Mouse (Mus musculus) midbrain, embryonic 15.5 days (tissue): ENCODE measurements around the gene Lrrc2. TPM values are rescaled to one million over a fixed set of nuclear protein-coding genes. Genes with fewer than 3 reads are reported as not detected.

ENCODE experiments used
- ATAC-seq: fragments of 200-750 bp; cut with Nextera tagmentation; replicated peaks from 2 replicates; pipeline ENCODE4 v1.8.0; 2017; ENCODE audit warnings: moderate TSS enrichment
- H3K27ac ChIP-seq: fragments of 300-500 bp; sonication (generic); 2 replicates; pipeline ENCODE4 v1.5.1; 2015; ENCODE audit warnings: mild to moderate bottlenecking, inconsistent platforms
- H3K27me3 ChIP-seq: fragments of 300-500 bp; sonication (generic); replicated peaks from 2 replicates; pipeline ENCODE4 v1.6.1; 2015; ENCODE audit warnings: inconsistent platforms
- H3K36me3 ChIP-seq: fragments of 300-500 bp; sonication (generic); replicated peaks from 2 replicates; pipeline ENCODE4 v1.6.1; 2015; ENCODE audit warnings: inconsistent platforms
- H3K4me1 ChIP-seq: fragments of 300-500 bp; sonication (generic); 2 replicates; pipeline ENCODE4 v1.6.1; 2015; ENCODE audit warnings: inconsistent platforms
- H3K4me2 ChIP-seq: fragments of 300-500 bp; sonication (generic); 2 replicates; pipeline ENCODE4 v1.6.1; 2015; ENCODE audit warnings: inconsistent platforms, mild to moderate bottlenecking, moderate library complexity
- H3K4me3 ChIP-seq: fragments of 300-500 bp; sonication (generic); 2 replicates; pipeline ENCODE4 v1.5.1; 2015; ENCODE audit warnings: mild to moderate bottlenecking, inconsistent platforms
- H3K9ac ChIP-seq: fragments of 300-500 bp; sonication (generic); 2 replicates; pipeline ENCODE4 v1.6.1; 2015; ENCODE audit warnings: mild to moderate bottlenecking, inconsistent platforms
- H3K9me3 ChIP-seq: fragments of 300-500 bp; sonication (generic); 2 replicates; pipeline ENCODE4 v1.6.1; 2016; ENCODE audit warnings: inconsistent platforms
- WGBS: fragments of 180-500 bp; shearing (Covaris S2); methylation state at CpG from one replicate; pipeline ENCODE4 v1.1.7; 2015; ENCODE audit warnings: mixed read lengths; 5-methylcytosine and 5-hydroxymethylcytosine counted together
- polyA plus RNA-seq: library from polyadenylated mRNA; unstranded; fragments of >200 nt; fragmentation: Nextera tagmentation; extraction: Ambion mirVana; gene quantifications from 2 replicates; pipeline ENCODE4 v1.2.1, GENCODE M21; 2015

Gene Lrrc2
- polyA plus RNA-seq, 1 experiment from 2014 or later, result 1.0 TPM

GRCm38 (mm10) chr9:110979411-110979810 lies 28.1 kb downstream of the Lrrc2 start:
- ATAC-seq, result no peak
- Histone ChIP-seq H3K9ac (no peak overlapping the region), H3K27me3 (no peaks in the 10 kb centered on the region), H3K4me2 (no peak overlapping the region), H3K4me3 (no peak overlapping the region), H3K4me1 (no peaks in the 10 kb centered on the region), H3K9me3 (no peaks in the 10 kb centered on the region), H3K36me3 (no peaks in the 10 kb centered on the region), H3K27ac (no peak overlapping the region)
- 94% methylated on average over 11 of the region's 11 CpGs for WGBS

GRCm38 (mm10) chr9:110982351-110982750 lies 31.0 kb downstream of the Lrrc2 start:
- H3K9me3 ChIP-seq, result no peaks in the 10 kb centered on the region
- no peak overlapping the region for H3K9ac ChIP-seq
- no peaks in the 10 kb centered on the region for H3K27me3 ChIP-seq
- H3K4me3 ChIP-seq, result no peak overlapping the region
- ATAC-seq, result no peak
- no peak overlapping the region for H3K4me2 ChIP-seq
- H3K4me1 ChIP-seq, result no peaks in the 10 kb centered on the region
- H3K27ac ChIP-seq, result no peak overlapping the region
- 54% methylated on average over 4 of the region's 4 CpGs for WGBS
- H3K36me3 ChIP-seq, result no peaks in the 10 kb centered on the region

GRCm38 (mm10) chr9:110984096-110984495 lies 32.8 kb downstream of the Lrrc2 start:
- Histone ChIP-seq H3K4me3 (no peak overlapping the region), H3K27ac (no peak overlapping the region), H3K9me3 (no peaks in the 10 kb centered on the region), H3K27me3 (no peaks in the 10 kb centered on the region), H3K4me2 (no peak overlapping the region), H3K4me1 (no peaks in the 10 kb centered on the region), H3K36me3 (no peaks in the 10 kb centered on the region), H3K9ac (no peak overlapping the region)
- 93% methylated on average over 9 of the region's 9 CpGs for WGBS
- no peak for ATAC-seq

GRCm38 (mm10) chr9:110985541-110985940 lies 34.2 kb downstream of the Lrrc2 start:
- Histone ChIP-seq H3K9ac (no peak overlapping the region), H3K4me2 (no peak overlapping the region), H3K4me1 (no peaks in the 10 kb centered on the region), H3K27ac (no peak overlapping the region), H3K27me3 (no peaks in the 10 kb centered on the region), H3K4me3 (no peak overlapping the region), H3K36me3 (no peaks in the 10 kb centered on the region), H3K9me3 (no peaks in the 10 kb centered on the region)
- no peak for ATAC-seq
- 95% methylated on average over 5 of the region's 5 CpGs for WGBS

GRCm38 (mm10) chr9:110985951-110986350 lies 34.6 kb downstream of the Lrrc2 start:
- H3K4me2 ChIP-seq, result no peak overlapping the region

GRCm38 (mm10) chr9:110987331-110987730 lies 36.0 kb downstream of the Lrrc2 start:
- ATAC-seq, result no peak
- H3K9ac ChIP-seq, result no peak overlapping the region
- H3K4me1 ChIP-seq, result no peaks in the 10 kb centered on the region
- H3K4me3 ChIP-seq, result no peak overlapping the region
- no peak overlapping the region for H3K4me2 ChIP-seq
- H3K27me3 ChIP-seq, result no peaks in the 10 kb centered on the region
- 86% methylated on average over 4 of the region's 4 CpGs for WGBS
- no peaks in the 10 kb centered on the region for H3K36me3 ChIP-seq
- no peak overlapping the region for H3K27ac ChIP-seq
- H3K9me3 ChIP-seq, result no peaks in the 10 kb centered on the region

More at GRCm38 (mm10) chr9:110985951-110986350, 34.6 kb downstream of the Lrrc2 start:
- no peaks in the 10 kb centered on the region for H3K36me3 ChIP-seq
- no peaks in the 10 kb centered on the region for H3K9me3 ChIP-seq
- no peak overlapping the region for H3K4me3 ChIP-seq
- no peaks in the 10 kb centered on the region for H3K4me1 ChIP-seq
- no peak overlapping the region for H3K9ac ChIP-seq
- no peaks in the 10 kb centered on the region for H3K27me3 ChIP-seq
- H3K27ac ChIP-seq, result no peak overlapping the region
- no peak for ATAC-seq
- 84% methylated on average over 8 of the region's 8 CpGs for WGBS

- H3K4me2 ChIP-seq, result no peak overlapping the region
- no peaks in the 10 kb centered on the region for H3K27me3 ChIP-seq
- 85% methylated on average over 3 of the region's 3 CpGs for WGBS
- H3K4me3 ChIP-seq, result no peak overlapping the region
- no peaks in the 10 kb centered on the region for H3K36me3 ChIP-seq
- no peaks in the 10 kb centered on the region for H3K4me1 ChIP-seq
- no peak overlapping the region for H3K9ac ChIP-seq
- no peak overlapping the region for H3K27ac ChIP-seq
- ATAC-seq, result no peak
- H3K9me3 ChIP-seq, result no peaks in the 10 kb centered on the region
These were observed 36.7 kb downstream of the Lrrc2 start for GRCm38 (mm10) chr9:110988078-110988477.

- Histone ChIP-seq H3K36me3 (no peaks in the 10 kb centered on the region), H3K4me1 (no peaks in the 10 kb centered on the region), H3K4me2 (no peak overlapping the region), H3K27me3 (no peaks in the 10 kb centered on the region), H3K9me3 (no peaks in the 10 kb centered on the region), H3K27ac (no peak overlapping the region), H3K4me3 (no peak overlapping the region), H3K9ac (no peak overlapping the region)
- 70% methylated on average over 4 of the region's 4 CpGs for WGBS
- ATAC-seq, result no peak
These were observed 37.8 kb downstream of the Lrrc2 start for GRCm38 (mm10) chr9:110989141-110989540.

- Histone ChIP-seq H3K9ac (no peak overlapping the region), H3K4me1 (no peaks in the 10 kb centered on the region), H3K4me2 (no peak overlapping the region), H3K27me3 (no peaks in the 10 kb centered on the region), H3K27ac (no peak overlapping the region), H3K9me3 (no peaks in the 10 kb centered on the region), H3K4me3 (no peak overlapping the region), H3K36me3 (no peaks in the 10 kb centered on the region)
- WGBS, result 85% methylated on average over 2 of the region's 2 CpGs
- no peak for ATAC-seq
These were observed 38.2 kb downstream of the Lrrc2 start for GRCm38 (mm10) chr9:110989543-110989942.

- no peaks in the 10 kb centered on the region for H3K27me3 ChIP-seq
- H3K4me1 ChIP-seq, result no peaks in the 10 kb centered on the region
- H3K36me3 ChIP-seq, result no peaks in the 10 kb centered on the region
- H3K9ac ChIP-seq, result no peak within 1 kb of the TSS
- H3K9me3 ChIP-seq, result no peaks in the 10 kb centered on the region
- ATAC-seq, result no peak
- no peak within 1 kb of the TSS for H3K4me3 ChIP-seq
- H3K27ac ChIP-seq, result no peak within 1 kb of the TSS
- 76% methylated on average over 6 of the region's 6 CpGs for WGBS
- no peak within 1 kb of the TSS for H3K4me2 ChIP-seq
These were observed 38.9 kb downstream of the Lrrc2 start, which contains the start of gene Rtp3 for GRCm38 (mm10) chr9:110990204-110990603. Gene Rtp3, minus strand, starts transcription at chr9:110990583.

- Histone ChIP-seq H3K9me3 (no peaks in the 10 kb centered on the region), H3K27me3 (no peaks in the 10 kb centered on the region), H3K36me3 (no peaks in the 10 kb centered on the region), H3K4me1 (no peaks in the 10 kb centered on the region), H3K9ac (no peak overlapping the region), H3K4me2 (no peak overlapping the region), H3K4me3 (no peak overlapping the region), H3K27ac (no peak overlapping the region)
- ATAC-seq, result no peak
- 49% methylated on average over 3 of the region's 3 CpGs for WGBS
These were observed 42.0 kb downstream of the Lrrc2 start for GRCm38 (mm10) chr9:110993281-110993709.

- WGBS, result 10% methylated on average over 13 of the region's 13 CpGs
- H3K9me3 ChIP-seq, result no peaks in the 10 kb centered on the region
- no peaks in the 10 kb centered on the region for H3K27me3 ChIP-seq
- peak; percentile 92 for ATAC-seq
- peak overlapping the region; percentile 73 for H3K27ac ChIP-seq
- H3K4me1 ChIP-seq, result no peaks in the 10 kb centered on the region
- no peaks in the 10 kb centered on the region for H3K36me3 ChIP-seq
- H3K4me3 ChIP-seq, result peak overlapping the region; percentile 42
- H3K4me2 ChIP-seq, result peak overlapping the region; percentile 50
- H3K9ac ChIP-seq, result peak overlapping the region; percentile 30; the same call in 1 of the 2 replicates
These were observed 43.4 kb downstream of the Lrrc2 start for GRCm38 (mm10) chr9:110994716-110995172.

GRCm38 (mm10) chr9:110997245-110997644 lies 45.9 kb downstream of the Lrrc2 start:
- 3% methylated on average over 5 of the region's 5 CpGs for WGBS
- Histone ChIP-seq H3K4me2 (no peak overlapping the region), H3K4me1 (no peaks in the 10 kb centered on the region), H3K27me3 (no peaks in the 10 kb centered on the region), H3K27ac (no peak overlapping the region), H3K9me3 (no peaks in the 10 kb centered on the region), H3K9ac (no peak overlapping the region), H3K4me3 (no peak overlapping the region), H3K36me3 (no peaks in the 10 kb centered on the region)
- no peak for ATAC-seq
